Mouse (Mus musculus): ENCODE data around the gene Pcbp4.

GRCm38 (mm10) chr9:106469776-106470175 lies 16.7 kb downstream of the Pcbp4 start:
- no peak for TF ChIP-seq POLR2A (IDR thresholded peaks at IDR 0.05; ENCODE audit: borderline replicate concordance, control insufficient read depth, low read depth, low read length)
- no peak for TF ChIP-seq CTCF (IDR thresholded peaks at IDR 0.05; ENCODE audit: control insufficient read depth, insufficient read depth, low read length)
